9 mouse cellular contexts compared by ENCODE assay signal in genomic region chr2:167162516-167163021, GRCm38 (mm10). TPM values are rescaled to one million over a fixed set of nuclear protein-coding genes. Genes with fewer than 3 reads are reported as not detected.
DNase-seq lines count a peak whose midpoint lies in the region; TF ChIP-seq lines count a peak whose summit lies in the region.
"Had no signal": no experiment of that assay in that cellular context is flagged by ENCODE, and none has a peak within 500 bp of the region (broad histone marks: within the 10 kb centered on the region; RNA-seq: fewer than 3 reads in every experiment).

No protein-coding gene starts in this region.

- DNase-seq in gastrocnemius, adult 2 months = peak; percentile 65
- no peak for DNase-seq in gastrocnemius, adult 18-20 months (ENCODE audit: low spot score)
- DNase-seq in right cerebral cortex, postnatal 10 days (ENCODE audit: low spot score in 2 of 2) = peak; percentile 80 to 81
- DNase-seq in right cerebral cortex, postnatal 25 days = no peak
- peak; percentile 75 to 78 for DNase-seq in heart, postnatal 14 days
- peak; percentile 57 for DNase-seq in skeletal muscle tissue, adult 2 months (ENCODE audit: low read depth, low spot score)
- no peak for DNase-seq in spleen, postnatal 36 days (ENCODE audit: low spot score in 2 of 2)
- DNase-seq in right cerebral cortex, postnatal 36 days (ENCODE audit: low spot score in 2 of 2) = no peak

- no peak overlapping the region for H3K4me3 ChIP-seq in gastrocnemius, adult 2 months
- H3K4me3 ChIP-seq: myocyte had no signal

- H3K27ac ChIP-seq in gastrocnemius, adult 2 months = peak overlapping the region; percentile 74

- no peak for TF ChIP-seq CTCF in gastrocnemius, adult 2 months (IDR thresholded peaks at IDR 0.05)

- intact Hi-C loops in gastrocnemius, adult 2 months (cut with DNase I) = no loop called here
- intact Hi-C loops in heart, postnatal 14 days (cut with DNase I) = no loop called here

RNA-seq across cellular contexts. Expression of gene Kcnb1, which starts 27.4 kb away (rescaled TPM):
- 10 to 100 TPM; 16.1 to 20.7 TPM for total RNA-seq in gastrocnemius, adult 2 months (2021)
- 10 to 100 TPM; 22.2 to 25.8 TPM for total RNA-seq in gastrocnemius, adult 18-20 months (2021)
- 10 to 100 TPM; 57.9 to 60.3 TPM for total RNA-seq in heart, postnatal 14 days (2021)

Comparison
In these comparisons a context has a peak if more than half of its experiments do, and no peak if none do; other contexts are left out.
1. DNase-seq: peak in gastrocnemius, adult 2 months (single experiment), right cerebral cortex, postnatal 10 days (2 of 2), heart, postnatal 14 days (2 of 2) and skeletal muscle tissue, adult 2 months (single experiment); none in gastrocnemius, adult 18-20 months (single experiment), right cerebral cortex, postnatal 25 days (single experiment), spleen, postnatal 36 days (0 of 2) and right cerebral cortex, postnatal 36 days (0 of 2).